Mouse (Mus musculus): Measurements from ENCODE around the gene Frmd8.

The Frmd8 gene

GRCm38 (mm10) chr19:5806809-5807205, 68.3 kb downstream of the Frmd8 start:
- no peak for DNase-seq (ENCODE audit: low read depth, low spot score)

- peak; percentile 74 for DNase-seq (ENCODE audit: low read depth, low spot score)
These were observed 68.8 kb downstream of the Frmd8 start for GRCm38 (mm10) chr19:5806051-5806808.

GRCm38 (mm10) chr19:5804371-5804899, 70.6 kb downstream of the Frmd8 start:
- DNase-seq (ENCODE audit: low read depth, low spot score) = no peak

- DNase-seq (ENCODE audit: low read depth, low spot score) = no peak
These were observed 71.2 kb downstream of the Frmd8 start for GRCm38 (mm10) chr19:5803881-5804279.

- peak; percentile 100 for DNase-seq (ENCODE audit: low read depth, low spot score)
These were observed 71.8 kb downstream of the Frmd8 start for GRCm38 (mm10) chr19:5803041-5803880.

GRCm38 (mm10) chr19:5802787-5803040, 72.4 kb downstream of the Frmd8 start:
- DNase-seq (ENCODE audit: low read depth, low spot score) = no peak

DNA sequence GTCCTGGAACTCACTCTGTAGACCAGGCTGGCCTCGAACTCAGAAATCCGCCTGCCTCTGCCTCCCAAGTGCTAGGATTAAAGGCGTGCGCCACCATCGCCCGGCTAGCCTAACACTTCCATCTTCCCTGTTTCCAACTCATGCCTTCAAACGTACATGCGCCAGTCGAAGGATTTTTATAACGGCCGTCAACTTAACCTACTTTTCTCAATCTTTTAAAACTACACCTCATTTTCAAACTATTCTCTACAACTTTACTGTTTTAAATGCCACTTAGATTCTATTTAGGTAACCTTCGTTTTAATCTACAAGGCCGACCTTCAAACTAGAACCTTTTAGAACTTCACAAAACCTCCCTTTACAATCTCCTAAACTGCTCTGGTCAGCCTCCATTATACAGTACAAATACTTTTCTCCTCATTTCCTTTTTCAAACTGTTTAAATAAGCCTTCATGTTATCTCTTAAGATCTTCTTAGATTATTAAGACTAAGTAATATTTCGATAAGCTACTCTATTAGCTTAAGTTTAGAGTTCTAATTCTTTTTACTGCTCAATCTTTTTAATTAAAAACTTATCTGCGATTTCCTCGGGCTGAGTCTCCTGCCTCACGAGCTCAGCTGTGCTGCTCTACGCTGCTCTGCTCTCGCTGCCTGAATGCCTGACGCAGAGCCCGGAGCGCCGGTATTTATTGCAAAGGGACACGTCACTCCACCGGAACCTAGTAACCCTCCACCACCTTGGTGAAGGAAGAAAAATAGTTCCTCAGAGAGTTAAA, 72.9 kb downstream of the Frmd8 start:
- peak; percentile 97 for DNase-seq (ENCODE audit: low read depth, low spot score)

DNA sequence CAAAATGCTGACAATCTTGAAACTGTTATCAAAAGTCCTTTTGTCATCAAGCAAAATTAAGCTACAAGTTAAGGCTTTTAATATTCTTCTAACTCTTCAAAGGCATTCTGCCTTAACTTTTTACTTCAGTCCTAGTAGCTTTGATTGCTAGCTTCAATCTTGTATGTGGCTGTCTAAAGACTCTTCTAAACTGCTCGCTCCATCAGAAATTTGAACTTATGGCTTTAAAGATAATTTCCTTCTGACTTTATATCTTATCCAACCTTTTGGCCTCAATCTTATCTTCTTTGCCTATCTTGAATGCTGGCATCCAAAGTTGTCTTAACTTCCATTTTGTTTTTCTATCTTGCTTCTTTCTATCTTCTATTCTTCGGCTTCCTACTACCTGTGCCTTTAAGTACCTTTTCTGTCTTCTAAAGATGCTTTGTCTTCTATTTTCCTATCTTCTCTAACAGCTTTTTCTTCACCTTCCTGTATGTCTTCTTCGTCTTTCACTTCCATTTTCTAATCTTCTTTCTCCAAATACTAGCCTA, 73.6 kb downstream of the Frmd8 start:
- DNase-seq (ENCODE audit: low read depth, low spot score) = no peak

- DNase-seq (ENCODE audit: low read depth, low spot score) = no peak
These were observed 74.2 kb downstream of the Frmd8 start for GRCm38 (mm10) chr19:5800632-5801431.

DNA sequence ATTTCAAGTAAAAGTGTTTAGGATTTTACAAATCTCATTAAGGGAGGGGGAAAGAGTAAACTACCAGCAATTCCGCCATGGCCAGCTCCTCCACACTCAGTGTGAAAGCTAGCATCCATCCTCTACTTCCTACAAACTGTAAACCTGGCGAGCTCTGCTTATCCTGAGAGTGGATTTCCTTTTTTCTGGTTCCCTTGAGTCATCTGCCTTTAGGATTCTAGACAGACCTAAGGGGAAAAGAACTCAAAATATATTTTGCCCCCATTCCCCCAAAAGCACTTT, 74.8 kb downstream of the Frmd8 start:
- DNase-seq (ENCODE audit: low read depth, low spot score) = no peak
